Mouse (Mus musculus): ENCODE data around the gene Bcdin3d. TPM values are rescaled to one million over a fixed set of nuclear protein-coding genes. Genes with fewer than 3 reads are reported as not detected.

Bcdin3d gene
- polyA plus RNA-seq, 1 experiment from 2014 or later = 18.1 TPM

- Histone ChIP-seq H3K4me1 (ENCODE audit: control insufficient read depth, insufficient read depth, low read length) (no peaks in the 10 kb centered on the region; the same call in 1 of the 2 replicates), H3K9ac (ENCODE audit: low read length) (no peak overlapping the region), H3K27me3 (ENCODE audit: control insufficient read depth, insufficient read depth, low read length) (no peaks in the 10 kb centered on the region), H3K4me3 (ENCODE audit: low read depth, low read length) (no peak overlapping the region), H3K9me3 (ENCODE audit: control insufficient read depth, low read length) (no peaks in the 10 kb centered on the region), H3K27ac (ENCODE audit: low read depth, low read length) (no peak overlapping the region), H3K36me3 (ENCODE audit: control insufficient read depth, insufficient read depth, low read length) (peaks cover 24% of the 10 kb centered on the region), H3K4me2 (ENCODE audit: low read depth) (no peak overlapping the region)
- 88% methylated on average over 9 of the region's 9 CpGs for WGBS
- DNase-seq (ENCODE audit: low spot score) = no peak
- ATAC-seq (ENCODE audit: insufficient read depth, low FRiP score, low TSS enrichment) = no peak
Measured at GRCm38 (mm10) chr15:99423884-99424283, 50.6 kb downstream of the Bcdin3d start.

- ATAC-seq (ENCODE audit: insufficient read depth, low FRiP score, low TSS enrichment) = no peak
- Histone ChIP-seq H3K4me1 (ENCODE audit: control insufficient read depth, insufficient read depth, low read length) (no peaks in the 10 kb centered on the region; the same call in 1 of the 2 replicates), H3K9me3 (ENCODE audit: control insufficient read depth, low read length) (no peaks in the 10 kb centered on the region), H3K36me3 (ENCODE audit: control insufficient read depth, insufficient read depth, low read length) (peaks cover 23% of the 10 kb centered on the region), H3K4me2 (ENCODE audit: low read depth) (no peak overlapping the region), H3K27me3 (ENCODE audit: control insufficient read depth, insufficient read depth, low read length) (no peaks in the 10 kb centered on the region), H3K9ac (ENCODE audit: low read length) (no peak overlapping the region), H3K4me3 (ENCODE audit: low read depth, low read length) (no peak overlapping the region), H3K27ac (ENCODE audit: low read depth, low read length) (no peak overlapping the region)
- DNase-seq (ENCODE audit: low spot score) = peak; percentile 8
- 93% methylated on average over 10 of the region's 10 CpGs for WGBS
Measured at GRCm38 (mm10) chr15:99423131-99423530, 51.4 kb downstream of the Bcdin3d start.

GRCm38 (mm10) chr15:99422551-99422950, 52.0 kb downstream of the Bcdin3d start:
- DNase-seq (ENCODE audit: low spot score) = no peak
- H3K27ac ChIP-seq (ENCODE audit: low read depth, low read length) = no peak overlapping the region
- H3K36me3 ChIP-seq (ENCODE audit: control insufficient read depth, insufficient read depth, low read length) = peaks cover 22% of the 10 kb centered on the region

DNA sequence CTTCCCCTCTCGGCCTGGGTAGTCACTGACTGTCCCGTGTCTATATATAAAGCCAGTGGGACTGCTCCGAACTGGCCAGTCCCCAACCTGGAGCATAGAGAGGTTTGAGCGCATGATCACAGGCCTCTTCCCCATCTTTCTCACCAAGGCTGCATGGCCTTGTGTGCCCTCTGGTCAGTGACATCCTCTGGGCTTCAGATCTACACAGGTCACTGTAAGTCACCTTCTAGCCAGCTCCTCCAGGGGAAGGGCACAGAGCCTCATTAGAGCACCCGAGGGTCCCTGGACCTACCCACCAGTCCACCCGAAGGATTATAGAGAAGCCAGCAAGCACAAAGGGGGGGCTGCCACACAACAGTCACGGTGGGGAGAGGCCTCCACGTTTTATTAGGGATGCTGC, 52.9 kb downstream of the Bcdin3d start:
- Histone ChIP-seq H3K27ac (ENCODE audit: low read depth, low read length) (peak overlapping the region; percentile 74), H3K4me1 (ENCODE audit: control insufficient read depth, insufficient read depth, low read length) (no peaks in the 10 kb centered on the region; the same call in 1 of the 2 replicates), H3K4me3 (ENCODE audit: low read depth, low read length) (no peak overlapping the region), H3K9me3 (ENCODE audit: control insufficient read depth, low read length) (no peaks in the 10 kb centered on the region), H3K9ac (ENCODE audit: low read length) (no peak overlapping the region), H3K27me3 (ENCODE audit: control insufficient read depth, insufficient read depth, low read length) (no peaks in the 10 kb centered on the region), H3K4me2 (ENCODE audit: low read depth) (no peak overlapping the region), H3K36me3 (ENCODE audit: control insufficient read depth, insufficient read depth, low read length) (peaks cover 19% of the 10 kb centered on the region)
- WGBS = 88% methylated on average over 8 of the region's 8 CpGs
- DNase-seq (ENCODE audit: low spot score) = no peak
- ATAC-seq (ENCODE audit: insufficient read depth, low FRiP score, low TSS enrichment) = no peak

More at GRCm38 (mm10) chr15:99422551-99422950, 52.0 kb downstream of the Bcdin3d start:
- ATAC-seq (ENCODE audit: insufficient read depth, low FRiP score, low TSS enrichment) = no peak
- no peaks in the 10 kb centered on the region for H3K27me3 ChIP-seq (ENCODE audit: control insufficient read depth, insufficient read depth, low read length)
- no peak overlapping the region for H3K9ac ChIP-seq (ENCODE audit: low read length)
- no peaks in the 10 kb centered on the region; the same call in 1 of the 2 replicates for H3K4me1 ChIP-seq (ENCODE audit: control insufficient read depth, insufficient read depth, low read length)
- 95% methylated on average over 23 of the region's 23 CpGs for WGBS
- no peak overlapping the region for H3K4me3 ChIP-seq (ENCODE audit: low read depth, low read length)
- no peaks in the 10 kb centered on the region for H3K9me3 ChIP-seq (ENCODE audit: control insufficient read depth, low read length)
- H3K4me2 ChIP-seq (ENCODE audit: low read depth) = no peak overlapping the region

- Histone ChIP-seq H3K36me3 (ENCODE audit: control insufficient read depth, insufficient read depth, low read length) (peaks cover 14% of the 10 kb centered on the region), H3K9ac (ENCODE audit: low read length) (peak overlapping the region; percentile 41; the same call in 1 of the 2 replicates), H3K4me2 (ENCODE audit: low read depth) (peak overlapping the region; percentile 18; the same call in 1 of the 2 replicates), H3K27ac (ENCODE audit: low read depth, low read length) (peak overlapping the region; percentile 74), H3K9me3 (ENCODE audit: control insufficient read depth, low read length) (no peaks in the 10 kb centered on the region), H3K27me3 (ENCODE audit: control insufficient read depth, insufficient read depth, low read length) (no peaks in the 10 kb centered on the region), H3K4me1 (ENCODE audit: control insufficient read depth, insufficient read depth, low read length) (no peaks in the 10 kb centered on the region; the same call in 1 of the 2 replicates), H3K4me3 (ENCODE audit: low read depth, low read length) (no peak overlapping the region)
- WGBS = 78% methylated on average over 9 of the region's 9 CpGs
- DNase-seq (ENCODE audit: low spot score) = no peak
- no peak for ATAC-seq (ENCODE audit: insufficient read depth, low FRiP score, low TSS enrichment)
Measured at GRCm38 (mm10) chr15:99421152-99421551, 53.4 kb downstream of the Bcdin3d start.

DNA sequence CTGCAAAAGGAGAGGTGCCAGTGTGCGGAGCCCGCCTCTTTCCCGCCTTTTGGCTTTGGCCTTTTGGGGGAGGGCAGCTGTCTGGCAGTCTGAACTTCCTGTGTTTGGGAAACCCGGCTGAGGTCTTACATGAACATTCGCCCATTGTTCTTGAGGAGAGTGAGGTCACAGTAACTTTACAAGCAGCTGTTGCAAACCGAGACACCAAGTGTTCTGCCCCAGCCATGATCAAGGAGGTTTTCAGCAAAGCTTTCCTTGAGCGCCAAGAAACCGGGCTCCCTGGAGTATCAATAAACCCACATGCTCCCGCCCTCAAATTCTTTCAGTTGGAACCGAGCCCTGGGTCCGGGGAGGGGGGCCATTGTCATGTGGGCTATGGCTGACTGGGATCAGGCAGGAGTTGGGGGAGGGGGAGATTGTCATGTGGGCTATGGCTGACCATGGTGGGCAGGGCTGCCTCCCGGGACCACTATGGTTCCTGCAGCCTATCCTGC, 54.0 kb downstream of the Bcdin3d start:
- Histone ChIP-seq H3K4me1 (ENCODE audit: control insufficient read depth, insufficient read depth, low read length) (no peaks in the 10 kb centered on the region; the same call in 1 of the 2 replicates), H3K9ac (ENCODE audit: low read length) (peak overlapping the region; percentile 41), H3K27me3 (ENCODE audit: control insufficient read depth, insufficient read depth, low read length) (no peaks in the 10 kb centered on the region), H3K27ac (ENCODE audit: low read depth, low read length) (peak overlapping the region; percentile 74), H3K9me3 (ENCODE audit: control insufficient read depth, low read length) (no peaks in the 10 kb centered on the region), H3K4me2 (ENCODE audit: low read depth) (peak overlapping the region; percentile 18), H3K36me3 (ENCODE audit: control insufficient read depth, insufficient read depth, low read length) (peaks cover 10% of the 10 kb centered on the region), H3K4me3 (ENCODE audit: low read depth, low read length) (no peak overlapping the region)
- DNase-seq (ENCODE audit: low spot score) (peak; percentile 76), ATAC-seq (ENCODE audit: insufficient read depth, low FRiP score, low TSS enrichment) (peak; percentile 78)
- 7% methylated on average over 12 of the region's 12 CpGs for WGBS

GRCm38 (mm10) chr15:99420101-99420500, 54.4 kb downstream of the Bcdin3d start:
- H3K4me2 ChIP-seq (ENCODE audit: low read depth) = 0 out of 2 replicates have a peak overlapping the region, but pooled peaks have one; percentile 18
- ATAC-seq (ENCODE audit: insufficient read depth, low FRiP score, low TSS enrichment) = no peak
- H3K4me1 ChIP-seq (ENCODE audit: control insufficient read depth, insufficient read depth, low read length) = no peaks in the 10 kb centered on the region; the same call in 1 of the 2 replicates
- H3K9ac ChIP-seq (ENCODE audit: low read length) = peak overlapping the region; percentile 41; the same call in 1 of the 2 replicates
- WGBS = 29% methylated on average over 5 of the region's 5 CpGs
- DNase-seq (ENCODE audit: low spot score) = no peak
- no peak overlapping the region for H3K4me3 ChIP-seq (ENCODE audit: low read depth, low read length)
- peak overlapping the region; percentile 74; the same call in 1 of the 2 replicates for H3K27ac ChIP-seq (ENCODE audit: low read depth, low read length)
- no peaks in the 10 kb centered on the region for H3K9me3 ChIP-seq (ENCODE audit: control insufficient read depth, low read length)
- peaks cover 10% of the 10 kb centered on the region for H3K36me3 ChIP-seq (ENCODE audit: control insufficient read depth, insufficient read depth, low read length)
- no peaks in the 10 kb centered on the region for H3K27me3 ChIP-seq (ENCODE audit: control insufficient read depth, insufficient read depth, low read length)

Other genes with a start within 250 kb of the Bcdin3d start
- gene Kcnh3, start 249.9 kb downstream of the Bcdin3d start, polyA plus RNA-seq (2014; fragmentation: Nextera tagmentation; extraction: Ambion mirVana) = 0.44 and 0.70 TPM in 2 replicates
- gene Mcrs1, start 222.8 kb downstream of the Bcdin3d start, polyA plus RNA-seq (2014; fragmentation: Nextera tagmentation; extraction: Ambion mirVana) = 188 and 193 TPM in 2 replicates
- gene Prpf40b, start 179.6 kb downstream of the Bcdin3d start, polyA plus RNA-seq (2014; fragmentation: Nextera tagmentation; extraction: Ambion mirVana) = 50.4 and 55.8 TPM in 2 replicates
- 0.07 TPM in 1 of 2 replicates, not detected in the other for gene Fam186b, start 178.8 kb downstream of the Bcdin3d start, polyA plus RNA-seq (2014; fragmentation: Nextera tagmentation; extraction: Ambion mirVana)
- gene Fmnl3, start 104.2 kb downstream of the Bcdin3d start, polyA plus RNA-seq (2014; fragmentation: Nextera tagmentation; extraction: Ambion mirVana) = 13.7 and 14.5 TPM in 2 replicates
- gene Tmbim6, start 81.8 kb downstream of the Bcdin3d start, polyA plus RNA-seq (2014; fragmentation: Nextera tagmentation; extraction: Ambion mirVana) = 237 and 246 TPM in 2 replicates
- 14.9 TPM in 2 replicates for gene Nckap5l, start 17.0 kb downstream of the Bcdin3d start, polyA plus RNA-seq (2014; fragmentation: Nextera tagmentation; extraction: Ambion mirVana)
- 1.5 and 2.3 TPM in 2 replicates for gene Faim2, start 53.4 kb upstream of the Bcdin3d start, polyA plus RNA-seq (2014; fragmentation: Nextera tagmentation; extraction: Ambion mirVana)
- gene Aqp2, start 104.3 kb upstream of the Bcdin3d start, polyA plus RNA-seq (2014; fragmentation: Nextera tagmentation; extraction: Ambion mirVana) = not detected in 2 replicates
- gene Aqp5, start 116.1 kb upstream of the Bcdin3d start, polyA plus RNA-seq (2014; fragmentation: Nextera tagmentation; extraction: Ambion mirVana) = 0.27 and 0.59 TPM in 2 replicates
- gene Aqp6, start 126.7 kb upstream of the Bcdin3d start, polyA plus RNA-seq (2014; fragmentation: Nextera tagmentation; extraction: Ambion mirVana) = 0.64 and 0.66 TPM in 2 replicates
- gene Racgap1, start 176.9 kb upstream of the Bcdin3d start, polyA plus RNA-seq (2014; fragmentation: Nextera tagmentation; extraction: Ambion mirVana) = 175 and 185 TPM in 2 replicates
- gene Asic1, start 195.6 kb upstream of the Bcdin3d start, polyA plus RNA-seq (2014; fragmentation: Nextera tagmentation; extraction: Ambion mirVana) = 15.1 and 17.0 TPM in 2 replicates
- gene Smarcd1, start 227.4 kb upstream of the Bcdin3d start, polyA plus RNA-seq (2014; fragmentation: Nextera tagmentation; extraction: Ambion mirVana) = 117 and 135 TPM in 2 replicates
- gene Gm17349, start 230.8 kb upstream of the Bcdin3d start, polyA plus RNA-seq (2014; fragmentation: Nextera tagmentation; extraction: Ambion mirVana) = not detected in 2 replicates
- 0.32 and 0.33 TPM in 2 replicates for gene Gpd1, start 242.8 kb upstream of the Bcdin3d start, polyA plus RNA-seq (2014; fragmentation: Nextera tagmentation; extraction: Ambion mirVana)